Mouse (Mus musculus) lung, embryonic 16.5 days (tissue): Measurements from ENCODE around the gene Map1b. TPM values are rescaled to one million over a fixed set of nuclear protein-coding genes. Genes with fewer than 3 reads are reported as not detected.
A peak's percentile ranks its signal among the peaks of the same experiment; 100 is the strongest.

Source experiments
- ATAC-seq: fragments of 200-750 bp; cut with Nextera tagmentation; 2 replicates; pipeline ENCODE4 v1.8.0; 2017; ENCODE audit warnings: low read depth, mild to moderate bottlenecking, moderate library complexity
- H3K27ac ChIP-seq: fragments of 300-500 bp; sonication (generic); 2 replicates; pipeline ENCODE4 v1.5.1; 2014; ENCODE audit warnings: mild to moderate bottlenecking, control low read depth, low read length
- H3K27me3 ChIP-seq: fragments of 300-500 bp; sonication (generic); 2 replicates; pipeline ENCODE4 v1.6.1; 2014; ENCODE audit warnings: low read depth, low read length, mixed read lengths; ENCODE audit not compliant: control insufficient read depth, insufficient read depth
- H3K36me3 ChIP-seq: fragments of 300-500 bp; sonication (generic); 2 replicates; pipeline ENCODE4 v1.6.1; 2014; ENCODE audit warnings: low read length; ENCODE audit not compliant: control insufficient read depth, insufficient read depth
- H3K4me1 ChIP-seq: fragments of 300-500 bp; sonication (generic); replicated peaks from 2 replicates; pipeline ENCODE4 v1.6.1; 2014; ENCODE audit warnings: low read length, mixed read lengths; ENCODE audit not compliant: control insufficient read depth, insufficient read depth
- H3K4me2 ChIP-seq: fragments of 300-500 bp; sonication (generic); 2 replicates; pipeline ENCODE4 v1.6.1; 2014; ENCODE audit warnings: low read depth, low read length, control low read depth
- H3K4me3 ChIP-seq: fragments of 300-500 bp; sonication (generic); 2 replicates; pipeline ENCODE4 v1.5.1; 2014; ENCODE audit warnings: mild to moderate bottlenecking, low read length, control low read depth
- H3K9ac ChIP-seq: fragments of 300-500 bp; sonication (generic); 2 replicates; pipeline ENCODE4 v1.6.1; 2014; ENCODE audit warnings: low read length, control low read depth
- H3K9me3 ChIP-seq: fragments of 300-500 bp; sonication (generic); 2 replicates; pipeline ENCODE4 v1.6.1; 2016; ENCODE audit warnings: low read length; ENCODE audit not compliant: control insufficient read depth
- WGBS: fragments of 180-500 bp; shearing (Covaris S2); extraction: QIAGEN DNeasy Blood & Tissue Kit; methylation state at CpG from one replicate; pipeline ENCODE4 v1.1.7; 2014; 5-methylcytosine and 5-hydroxymethylcytosine counted together
- polyA plus RNA-seq: library from polyadenylated mRNA; unstranded; fragments of >200 nt; fragmentation: Nextera tagmentation; extraction: Ambion mirVana; gene quantifications from 2 replicates; pipeline ENCODE4 v1.2.1, GENCODE M21; 2015

Map1b gene
- polyA plus RNA-seq, 1 experiment from 2014 or later, result 67.1 TPM

DNA sequence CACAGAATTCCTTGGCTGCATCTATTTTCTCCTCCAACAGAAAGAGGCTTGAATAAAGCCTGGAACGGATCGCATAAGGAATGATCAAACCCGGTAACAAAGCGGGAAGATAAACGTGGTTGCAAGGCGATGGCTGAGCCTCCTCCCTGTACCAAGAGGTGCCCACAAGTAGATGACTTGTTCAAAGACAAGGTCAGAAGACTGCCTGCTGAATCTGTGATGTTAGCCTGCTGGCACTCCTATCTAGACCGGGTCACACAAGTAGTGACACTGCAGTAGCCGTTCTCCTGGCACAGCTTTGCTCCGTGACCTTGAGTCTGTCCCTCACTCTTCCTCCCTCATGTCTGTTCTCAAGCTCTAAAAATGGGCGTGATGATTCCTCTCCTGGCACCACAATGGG lies 2.4 kb downstream of the Map1b start:
- Histone ChIP-seq H3K4me3 (peak overlapping the region; percentile 72), H3K27ac (no peak overlapping the region), H3K9ac (0 out of 2 replicates have a peak overlapping the region, but pooled peaks have one; percentile 15), H3K27me3 (peaks cover 3% of the 10 kb centered on the region; the same call in 1 of the 2 replicates), H3K4me1 (peaks cover 24% of the 10 kb centered on the region), H3K9me3 (no peaks in the 10 kb centered on the region), H3K4me2 (peak overlapping the region; percentile 96), H3K36me3 (no peaks in the 10 kb centered on the region)
- 24% methylated on average over 10 of the region's 10 CpGs for WGBS
- no peak for ATAC-seq

- peak; percentile 23; the same call in 1 of the 2 replicates for ATAC-seq
- no peaks in the 10 kb centered on the region for H3K36me3 ChIP-seq
- H3K27ac ChIP-seq, result no peak overlapping the region
- no peak overlapping the region for H3K9ac ChIP-seq
- H3K4me1 ChIP-seq, result peaks cover 24% of the 10 kb centered on the region
- H3K4me2 ChIP-seq, result peak overlapping the region; percentile 31; the same call in 1 of the 2 replicates
- no peak overlapping the region for H3K4me3 ChIP-seq
- no peaks in the 10 kb centered on the region for H3K9me3 ChIP-seq
- 6% methylated on average over 7 of the region's 7 CpGs for WGBS
- H3K27me3 ChIP-seq, result peaks cover 3% of the 10 kb centered on the region; the same call in 1 of the 2 replicates
Observed at GRCm38 (mm10) chr13:99513138-99513537, 3.2 kb downstream of the Map1b start.

DNA sequence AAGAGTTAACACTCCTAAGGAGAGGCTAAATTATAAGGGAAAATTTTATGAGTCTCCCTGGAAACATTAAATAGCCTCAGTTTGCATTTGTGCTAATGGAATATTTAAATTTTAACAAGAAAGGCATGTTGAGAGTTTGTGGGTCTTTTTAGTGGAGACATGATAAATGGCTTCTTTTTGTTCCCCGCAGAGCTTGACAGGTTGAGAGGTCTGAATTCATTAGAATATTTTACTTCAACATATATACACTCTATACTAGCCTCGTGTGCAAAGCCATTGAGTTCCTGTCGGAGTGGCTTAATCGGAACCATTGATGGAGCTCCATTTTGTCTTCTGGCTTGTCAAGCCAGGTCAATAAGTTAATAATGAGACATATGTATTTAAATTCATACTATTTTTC lies 6.4 kb downstream of the Map1b start:
- ATAC-seq, result no peak
- Histone ChIP-seq H3K4me1 (peaks cover 19% of the 10 kb centered on the region), H3K9me3 (no peaks in the 10 kb centered on the region), H3K36me3 (no peaks in the 10 kb centered on the region), H3K27ac (no peak overlapping the region), H3K27me3 (peaks cover 3% of the 10 kb centered on the region; the same call in 1 of the 2 replicates), H3K4me3 (no peak overlapping the region), H3K4me2 (no peak overlapping the region), H3K9ac (no peak overlapping the region)
- 82% methylated on average over 4 of the region's 4 CpGs for WGBS

GRCm38 (mm10) chr13:99506580-99506962 lies 9.8 kb downstream of the Map1b start:
- H3K27me3 ChIP-seq, result no peaks in the 10 kb centered on the region
- H3K4me1 ChIP-seq, result peaks cover 11% of the 10 kb centered on the region
- H3K4me2 ChIP-seq, result no peak overlapping the region
- H3K9ac ChIP-seq, result no peak overlapping the region
- no peaks in the 10 kb centered on the region for H3K36me3 ChIP-seq
- 0 out of 2 replicates have a peak overlapping the region, but pooled peaks have one; percentile 26 for H3K27ac ChIP-seq
- 18% methylated on average over 2 of the region's 2 CpGs for WGBS
- H3K4me3 ChIP-seq, result no peak overlapping the region
- peak; percentile 74 for ATAC-seq
- H3K9me3 ChIP-seq, result no peaks in the 10 kb centered on the region

- peak; percentile 77 for ATAC-seq
- peak overlapping the region; percentile 26; the same call in 1 of the 2 replicates for H3K27ac ChIP-seq
- no peak overlapping the region for H3K9ac ChIP-seq
- H3K4me3 ChIP-seq, result no peak overlapping the region
- no peak overlapping the region for H3K4me2 ChIP-seq
- no peaks in the 10 kb centered on the region for H3K36me3 ChIP-seq
- 49% methylated on average over 11 of the region's 11 CpGs for WGBS
- H3K9me3 ChIP-seq, result no peaks in the 10 kb centered on the region
- H3K4me1 ChIP-seq, result peaks cover 11% of the 10 kb centered on the region
- no peaks in the 10 kb centered on the region for H3K27me3 ChIP-seq
Observed at GRCm38 (mm10) chr13:99505826-99506579, 10.3 kb downstream of the Map1b start.

DNA sequence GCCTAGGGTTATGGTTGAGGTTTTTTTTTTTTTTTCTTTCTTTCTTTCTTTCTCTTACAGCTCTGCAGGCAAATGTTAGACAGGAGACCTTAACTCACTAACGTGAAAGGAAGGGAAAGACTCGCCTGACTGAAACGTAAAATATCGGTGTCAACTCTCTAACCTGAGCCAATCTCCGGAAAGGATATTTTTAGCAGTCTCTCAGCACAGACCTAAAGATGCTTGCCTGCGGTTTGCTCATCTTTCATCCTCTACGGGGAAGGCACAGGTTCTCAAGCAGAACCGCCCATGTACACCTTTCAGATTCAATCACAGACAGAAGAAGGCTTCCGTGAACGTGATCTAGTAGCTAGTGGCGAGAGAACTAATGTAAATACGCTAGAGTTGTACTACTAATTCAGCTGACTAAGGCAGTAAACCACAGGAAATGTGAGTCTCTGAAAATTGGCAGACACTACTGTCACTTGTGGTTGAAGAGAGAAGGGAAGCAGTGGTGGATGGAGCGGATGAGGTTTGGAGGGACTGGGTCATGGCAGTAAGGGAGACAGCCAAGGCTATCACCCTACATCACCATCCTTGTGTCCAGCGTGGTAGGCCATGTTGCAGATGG lies 12.9 kb downstream of the Map1b start:
- Histone ChIP-seq H3K36me3 (no peaks in the 10 kb centered on the region), H3K4me1 (peaks cover 11% of the 10 kb centered on the region), H3K27me3 (no peaks in the 10 kb centered on the region), H3K4me3 (no peak overlapping the region), H3K9ac (no peak overlapping the region), H3K9me3 (no peaks in the 10 kb centered on the region), H3K27ac (no peak overlapping the region), H3K4me2 (no peak overlapping the region)
- 69% methylated on average over 14 of the region's 14 CpGs for WGBS
- no peak for ATAC-seq

- Histone ChIP-seq H3K27ac (no peak overlapping the region), H3K4me2 (no peak overlapping the region), H3K4me3 (no peak overlapping the region), H3K36me3 (no peaks in the 10 kb centered on the region), H3K4me1 (peaks cover 11% of the 10 kb centered on the region), H3K27me3 (no peaks in the 10 kb centered on the region), H3K9me3 (no peaks in the 10 kb centered on the region), H3K9ac (no peak overlapping the region)
- no peak for ATAC-seq
- WGBS, result 74% methylated on average over 7 of the region's 7 CpGs
Observed at GRCm38 (mm10) chr13:99502911-99503310, 13.4 kb downstream of the Map1b start.

DNA sequence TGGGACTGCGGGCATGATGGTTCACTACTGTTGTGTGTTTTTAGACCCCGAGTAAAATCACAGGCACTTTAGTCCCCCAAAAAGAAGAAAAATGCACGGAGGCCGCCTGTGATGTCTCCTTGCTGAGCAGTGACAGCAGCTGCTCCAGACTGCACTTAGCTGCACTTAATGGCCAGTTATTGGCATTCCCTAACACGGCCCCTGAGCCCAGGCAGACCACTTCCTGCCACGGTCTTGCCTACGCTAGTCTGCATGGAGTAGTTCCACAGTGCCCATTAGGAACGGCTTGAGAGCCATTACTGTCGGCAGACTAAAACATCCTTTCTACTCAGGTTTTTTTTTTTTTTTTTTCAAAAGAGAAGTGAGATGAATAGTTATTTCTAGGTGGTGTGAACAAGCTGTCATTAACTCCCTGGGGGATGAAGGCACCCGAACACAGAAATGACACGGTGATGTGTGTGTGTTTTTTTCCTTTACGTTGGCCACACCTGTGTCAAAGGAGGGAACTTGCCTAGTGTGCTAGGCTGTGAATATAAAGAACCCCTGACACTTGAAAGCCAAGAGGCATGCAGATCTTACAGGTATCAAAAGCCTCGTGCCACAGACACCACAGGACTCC lies 14.1 kb downstream of the Map1b start:
- no peak overlapping the region for H3K27ac ChIP-seq
- no peaks in the 10 kb centered on the region for H3K36me3 ChIP-seq
- no peak overlapping the region for H3K4me3 ChIP-seq
- H3K9ac ChIP-seq, result no peak overlapping the region
- no peaks in the 10 kb centered on the region for H3K9me3 ChIP-seq
- peaks cover 11% of the 10 kb centered on the region for H3K4me1 ChIP-seq
- H3K4me2 ChIP-seq, result no peak overlapping the region
- WGBS, result 37% methylated on average over 13 of the region's 13 CpGs
- no peaks in the 10 kb centered on the region for H3K27me3 ChIP-seq
- ATAC-seq, result no peak

DNA sequence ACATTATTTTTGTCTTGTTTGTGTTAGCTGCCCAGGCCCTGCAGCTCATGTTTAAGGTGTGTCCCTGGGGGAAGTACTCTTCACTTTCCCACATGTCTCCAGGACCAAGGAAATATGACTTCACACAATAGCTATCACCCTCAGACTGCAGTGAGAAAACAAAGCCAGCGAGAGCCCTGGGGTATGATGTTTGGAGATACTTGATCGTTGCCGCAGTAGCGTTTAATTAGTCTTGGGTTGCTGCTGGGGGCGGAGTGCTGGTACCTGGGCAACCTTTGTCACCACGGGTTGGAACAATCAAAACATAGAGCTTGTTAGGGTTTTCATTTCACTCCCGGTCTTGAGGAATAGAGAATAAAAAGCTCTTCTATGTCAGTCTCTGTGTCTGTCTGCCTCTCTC lies 14.9 kb downstream of the Map1b start:
- Histone ChIP-seq H3K36me3 (no peaks in the 10 kb centered on the region), H3K4me2 (no peak overlapping the region), H3K4me3 (no peak overlapping the region), H3K27ac (no peak overlapping the region), H3K9me3 (no peaks in the 10 kb centered on the region), H3K27me3 (no peaks in the 10 kb centered on the region), H3K4me1 (peaks cover 8% of the 10 kb centered on the region), H3K9ac (no peak overlapping the region)
- 49% methylated on average over 7 of the region's 7 CpGs for WGBS
- no peak for ATAC-seq
